Mouse (Mus musculus) frontal cortex, adult 2 months (tissue): ENCODE data around the gene Stmn1. TPM values are rescaled to one million over a fixed set of nuclear protein-coding genes. Genes with fewer than 3 reads are reported as not detected.

Source experiments
- DNase-seq, 2 experiments: peaks; one replicate each; pipeline ENCODE4 v3.0.0; 2022; ENCODE audit warnings: low spot score in 1 of 2; ENCODE audit errors: extremely low spot score in 1 of 2
- polyA plus RNA-seq: library from polyadenylated mRNA; depleted of rRNA; stranded (reverse); fragments of >200 nt; gene quantifications from 2 replicates; pipeline ENCODE4 v1.2.3, GENCODE M21; 2012; rRNA removed

Stmn1 gene
- polyA plus RNA-seq, 1 experiment, result 1,019 TPM

- DNase-seq, result peak in 1 of 2 experiments; percentile 87
Observed at GRCm38 (mm10) chr4:134510845-134511411, 42.8 kb downstream of the Stmn1 start, which contains the start of gene Aunip. TSS of gene Aunip (plus strand) at chr4:134510999.

- DNase-seq, result no peak
Observed at GRCm38 (mm10) chr4:134511730-134512129, 43.6 kb downstream of the Stmn1 start.

GRCm38 (mm10) chr4:134512798-134513197 lies 44.7 kb downstream of the Stmn1 start:
- peak in 1 of 2 experiments; percentile 63 for DNase-seq

- no peak for DNase-seq
Observed at GRCm38 (mm10) chr4:134514309-134514930, 46.3 kb downstream of the Stmn1 start.

GRCm38 (mm10) chr4:134515614-134516013 lies 47.5 kb downstream of the Stmn1 start:
- no peak for DNase-seq

- DNase-seq, result peak in 1 of 2 experiments; percentile 72
Observed at GRCm38 (mm10) chr4:134516981-134517380, 48.9 kb downstream of the Stmn1 start.

- DNase-seq, result peak in 1 of 2 experiments; percentile 64
Observed at GRCm38 (mm10) chr4:134517719-134518118, 49.6 kb downstream of the Stmn1 start.

GRCm38 (mm10) chr4:134518541-134518940 lies 50.4 kb downstream of the Stmn1 start:
- peak in 1 of 2 experiments; percentile 51 for DNase-seq

GRCm38 (mm10) chr4:134519281-134519680 lies 51.2 kb downstream of the Stmn1 start:
- no peak for DNase-seq

Other genes starting within 250 kb of the Stmn1 start
- 0.10 and 0.19 TPM in 2 replicates for gene Catsper4, start 240.9 kb upstream of the Stmn1 start, polyA plus RNA-seq
- 0.36 and 0.44 TPM in 2 replicates for gene Cnksr1, start 229.9 kb upstream of the Stmn1 start, polyA plus RNA-seq
- not detected in 2 replicates for gene E130218I03Rik, start 224.7 kb upstream of the Stmn1 start, polyA plus RNA-seq
- 10.0 and 11.3 TPM in 2 replicates for gene Zfp593, start 222.7 kb upstream of the Stmn1 start, polyA plus RNA-seq
- gene Gm30191, start 221.4 kb upstream of the Stmn1 start, polyA plus RNA-seq, result not detected in 2 replicates
- 7.4 and 7.9 TPM in 2 replicates for gene Grrp1, start 214.2 kb upstream of the Stmn1 start, polyA plus RNA-seq
- gene Pdik1l, start 180.4 kb upstream of the Stmn1 start, polyA plus RNA-seq, result 8.5 and 8.9 TPM in 2 replicates
- 0.15 and 0.36 TPM in 2 replicates for gene Trim63, start 153.2 kb upstream of the Stmn1 start, polyA plus RNA-seq
- 0.29 and 0.58 TPM in 2 replicates for gene Slc30a2, start 125.1 kb upstream of the Stmn1 start, polyA plus RNA-seq
- 30.3 and 32.1 TPM in 2 replicates for gene Extl1, start 84.5 kb upstream of the Stmn1 start, polyA plus RNA-seq
- gene Pafah2, start 72.0 kb upstream of the Stmn1 start, polyA plus RNA-seq, result 11.4 and 12.4 TPM in 2 replicates
- gene Paqr7, start 28.4 kb downstream of the Stmn1 start, polyA plus RNA-seq, result 60.0 and 65.6 TPM in 2 replicates
- 0.50 TPM in 1 of 2 replicates, not detected in the other for gene Aunip, start 42.7 kb downstream of the Stmn1 start, polyA plus RNA-seq
- gene Mtfr1l, start 67.1 kb downstream of the Stmn1 start, polyA plus RNA-seq, result 135 and 139 TPM in 2 replicates
- 16.4 and 19.4 TPM in 2 replicates for gene Selenon, start 83.8 kb downstream of the Stmn1 start, polyA plus RNA-seq
- gene Man1c1, start 236.0 kb downstream of the Stmn1 start, polyA plus RNA-seq, result 17.2 and 20.6 TPM in 2 replicates